Mouse (Mus musculus): ENCODE measurements around the gene Itk.

DNA sequence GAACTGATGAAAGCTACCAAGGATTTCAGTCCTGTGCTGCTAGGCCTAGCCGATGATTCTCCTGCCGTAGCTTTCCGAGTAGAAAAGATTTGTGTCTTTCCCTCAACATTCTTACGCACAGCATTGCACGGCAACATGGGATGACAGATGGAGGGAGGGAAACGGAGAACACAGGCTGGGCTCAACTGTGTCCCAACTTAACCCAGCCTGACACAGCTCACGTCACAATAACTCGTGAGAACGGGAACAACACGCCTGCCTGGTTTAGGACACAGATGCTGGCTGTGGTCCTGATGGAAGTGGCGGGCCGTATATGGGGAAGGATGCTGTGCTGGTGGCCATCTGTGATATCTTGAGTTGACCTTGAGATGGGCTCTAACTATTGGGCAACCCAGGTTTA, 110.6 kb downstream of the Itk start:
- TF ChIP-seq CTCF (IDR thresholded peaks at IDR 0.05; ENCODE audit: control insufficient read depth, insufficient read depth, insufficient replicate concordance, low read depth, low read length) = no peak
- TF ChIP-seq POLR2A (IDR thresholded peaks at IDR 0.05; ENCODE audit: control insufficient read depth, low read depth, low read length) = no peak

All from testis, adult 2 months (tissue).